Mouse (Mus musculus): Measurements from ENCODE around the gene Ccdc116. TPM values are rescaled to one million over a fixed set of nuclear protein-coding genes. Genes with fewer than 3 reads are reported as not detected.
A peak's percentile ranks its signal among the peaks of the same experiment; 100 is the strongest.
"Not testable (repeated sequence)": the region's sequence is repeated elsewhere in the genome, so short reads cannot be mapped to it uniquely, and the experiment has no call there.

Ccdc116 gene
- polyA plus RNA-seq (2016; fragmentation: Nextera tagmentation; extraction: Ambion mirVana) = 0.32 and 0.48 TPM in 2 replicates

GRCm38 (mm10) chr16:17146772-17147235 is at the start of gene Ccdc116:
Gene Ccdc116, minus strand, starts transcription at chr16:17147229.
- Histone ChIP-seq H3K27me3 (ENCODE audit: poor library complexity, severe bottlenecking) (peaks cover 22% of the 10 kb centered on the region), H3K27ac (peak within 1 kb of the TSS; percentile 53), H3K4me3 (peak within 1 kb of the TSS; percentile 66), H3K9me3 (no peaks in the 10 kb centered on the region), H3K36me3 (replicated peaks) (peaks cover 11% of the 10 kb centered on the region), H3K4me1 (peaks cover 28% of the 10 kb centered on the region)
- peak; percentile 86 for DNase-seq (ENCODE audit: extremely low spot score, low spot score)
- under 1% methylated on average over 34 of the region's 34 CpGs for WGBS

- 97% methylated on average over 4 of the region's 4 CpGs for WGBS
Observed at GRCm38 (mm10) chr16:17193823-17194222, 46.8 kb upstream of the Ccdc116 start.

GRCm38 (mm10) chr16:17185475-17185874 is 38.4 kb upstream of the Ccdc116 start:
- H3K4me3 ChIP-seq = no peak overlapping the region
- no peaks in the 10 kb centered on the region for H3K4me1 ChIP-seq
- DNase-seq (ENCODE audit: extremely low spot score, low spot score) = no peak
- peaks cover 66% of the 10 kb centered on the region for H3K36me3 ChIP-seq (replicated peaks)
- no peaks in the 10 kb centered on the region for H3K27me3 ChIP-seq (ENCODE audit: poor library complexity, severe bottlenecking)
- no peak overlapping the region for H3K27ac ChIP-seq
- peaks cover 10% of the 10 kb centered on the region; the same call in 1 of the 2 replicates for H3K9me3 ChIP-seq

More at GRCm38 (mm10) chr16:17193823-17194222, 46.8 kb upstream of the Ccdc116 start:
- Histone ChIP-seq H3K36me3 (replicated peaks) (peaks cover 81% of the 10 kb centered on the region), H3K4me1 (no peaks in the 10 kb centered on the region), H3K27me3 (ENCODE audit: poor library complexity, severe bottlenecking) (no peaks in the 10 kb centered on the region), H3K9me3 (peaks cover 4% of the 10 kb centered on the region; the same call in 1 of the 2 replicates), H3K4me3 (no peak overlapping the region), H3K27ac (no peak overlapping the region)
- DNase-seq (ENCODE audit: extremely low spot score, low spot score) = no peak

GRCm38 (mm10) chr16:17183003-17183402 is 36.0 kb upstream of the Ccdc116 start:
- H3K27ac ChIP-seq = no peak overlapping the region
- H3K9me3 ChIP-seq = peaks cover 6% of the 10 kb centered on the region; the same call in 1 of the 2 replicates
- no peaks in the 10 kb centered on the region for H3K4me1 ChIP-seq
- DNase-seq (ENCODE audit: extremely low spot score, low spot score) = no peak
- H3K27me3 ChIP-seq (ENCODE audit: poor library complexity, severe bottlenecking) = no peaks in the 10 kb centered on the region
- H3K36me3 ChIP-seq (replicated peaks) = peaks cover 58% of the 10 kb centered on the region
- H3K4me3 ChIP-seq = no peak overlapping the region
- 88% methylated on average over 3 of the region's 3 CpGs for WGBS

- peaks cover 58% of the 10 kb centered on the region for H3K36me3 ChIP-seq (replicated peaks)
- H3K9me3 ChIP-seq = peaks cover 6% of the 10 kb centered on the region; the same call in 1 of the 2 replicates
- WGBS = 96% methylated on average over 2 of the region's 2 CpGs
Observed at GRCm38 (mm10) chr16:17182136-17182535, 35.1 kb upstream of the Ccdc116 start.

GRCm38 (mm10) chr16:17181382-17181781 is 34.4 kb upstream of the Ccdc116 start:
- no peak for DNase-seq (ENCODE audit: extremely low spot score, low spot score)
- Histone ChIP-seq H3K36me3 (replicated peaks) (peaks cover 56% of the 10 kb centered on the region), H3K4me1 (no peaks in the 10 kb centered on the region), H3K4me3 (no peak overlapping the region), H3K27me3 (ENCODE audit: poor library complexity, severe bottlenecking) (no peaks in the 10 kb centered on the region), H3K9me3 (peaks cover 6% of the 10 kb centered on the region; the same call in 1 of the 2 replicates), H3K27ac (no peak overlapping the region)
- WGBS = 89% methylated on average over 4 of the region's 4 CpGs

More at GRCm38 (mm10) chr16:17182136-17182535, 35.1 kb upstream of the Ccdc116 start:
- no peaks in the 10 kb centered on the region for H3K27me3 ChIP-seq (ENCODE audit: poor library complexity, severe bottlenecking)
- no peak overlapping the region for H3K4me3 ChIP-seq
- H3K4me1 ChIP-seq = no peaks in the 10 kb centered on the region
- no peak overlapping the region for H3K27ac ChIP-seq
- DNase-seq (ENCODE audit: extremely low spot score, low spot score) = no peak

GRCm38 (mm10) chr16:17179706-17180105 is 32.7 kb upstream of the Ccdc116 start:
- H3K4me3 ChIP-seq = no peak overlapping the region
- DNase-seq (ENCODE audit: extremely low spot score, low spot score) = no peak
- no peak overlapping the region for H3K27ac ChIP-seq
- no peaks in the 10 kb centered on the region for H3K4me1 ChIP-seq
- no peaks in the 10 kb centered on the region for H3K9me3 ChIP-seq
- H3K27me3 ChIP-seq (ENCODE audit: poor library complexity, severe bottlenecking) = no peaks in the 10 kb centered on the region
- peaks cover 57% of the 10 kb centered on the region for H3K36me3 ChIP-seq (replicated peaks)
- WGBS = 92% methylated on average over 3 of the region's 3 CpGs

GRCm38 (mm10) chr16:17177623-17178170 is 30.7 kb upstream of the Ccdc116 start:
- DNase-seq (ENCODE audit: extremely low spot score, low spot score) = no peak
- 97% methylated on average over 1 of the region's 1 CpGs for WGBS
- Histone ChIP-seq H3K9me3 (no peaks in the 10 kb centered on the region), H3K27ac (no peak overlapping the region), H3K4me3 (no peak overlapping the region), H3K36me3 (replicated peaks) (peaks cover 64% of the 10 kb centered on the region), H3K4me1 (no peaks in the 10 kb centered on the region), H3K27me3 (ENCODE audit: poor library complexity, severe bottlenecking) (no peaks in the 10 kb centered on the region)

GRCm38 (mm10) chr16:17175765-17176164 is 28.7 kb upstream of the Ccdc116 start:
- 88% methylated on average over 2 of the region's 2 CpGs for WGBS
- peaks cover 80% of the 10 kb centered on the region for H3K36me3 ChIP-seq (replicated peaks)
- H3K27me3 ChIP-seq (ENCODE audit: poor library complexity, severe bottlenecking) = no peaks in the 10 kb centered on the region
- no peak overlapping the region for H3K4me3 ChIP-seq
- no peak overlapping the region for H3K27ac ChIP-seq
- H3K4me1 ChIP-seq = no peaks in the 10 kb centered on the region
- no peak for DNase-seq (ENCODE audit: extremely low spot score, low spot score)
- H3K9me3 ChIP-seq = no peaks in the 10 kb centered on the region

GRCm38 (mm10) chr16:17168049-17168448 is 21.0 kb upstream of the Ccdc116 start:
- no peak for DNase-seq (ENCODE audit: extremely low spot score, low spot score)
- 89% methylated on average over 5 of the region's 5 CpGs for WGBS
- Histone ChIP-seq H3K4me3 (no peak overlapping the region), H3K27ac (no peak overlapping the region), H3K36me3 (replicated peaks) (peaks cover 92% of the 10 kb centered on the region), H3K27me3 (ENCODE audit: poor library complexity, severe bottlenecking) (no peaks in the 10 kb centered on the region), H3K9me3 (no peaks in the 10 kb centered on the region), H3K4me1 (no peaks in the 10 kb centered on the region)

- no peaks in the 10 kb centered on the region for H3K27me3 ChIP-seq (ENCODE audit: poor library complexity, severe bottlenecking)
- no peaks in the 10 kb centered on the region for H3K9me3 ChIP-seq
- H3K27ac ChIP-seq = no peak overlapping the region
- H3K4me3 ChIP-seq = no peak overlapping the region
- no peaks in the 10 kb centered on the region for H3K4me1 ChIP-seq
- no peak for DNase-seq (ENCODE audit: extremely low spot score, low spot score)
- peaks cover 90% of the 10 kb centered on the region for H3K36me3 ChIP-seq (replicated peaks)
Observed at GRCm38 (mm10) chr16:17167179-17167578, 20.1 kb upstream of the Ccdc116 start.

- H3K27me3 ChIP-seq (ENCODE audit: poor library complexity, severe bottlenecking); H3K4me3 ChIP-seq; H3K27ac ChIP-seq; H3K9me3 ChIP-seq; DNase-seq (ENCODE audit: extremely low spot score, low spot score); H3K4me1 ChIP-seq: not testable (repeated sequence)
- peaks cover 86% of the 10 kb centered on the region for H3K36me3 ChIP-seq (replicated peaks)
- 91% methylated on average over 1 of the region's 1 CpGs for WGBS
Observed at GRCm38 (mm10) chr16:17165478-17165877, 18.4 kb upstream of the Ccdc116 start.

- no peaks in the 10 kb centered on the region for H3K9me3 ChIP-seq
- no peak for DNase-seq (ENCODE audit: extremely low spot score, low spot score)
- H3K36me3 ChIP-seq (replicated peaks) = peaks cover 84% of the 10 kb centered on the region
- WGBS = 96% methylated on average over 2 of the region's 2 CpGs
- H3K4me3 ChIP-seq = no peak overlapping the region
- H3K4me1 ChIP-seq = no peaks in the 10 kb centered on the region
- no peak overlapping the region for H3K27ac ChIP-seq
- no peaks in the 10 kb centered on the region for H3K27me3 ChIP-seq (ENCODE audit: poor library complexity, severe bottlenecking)
Observed at GRCm38 (mm10) chr16:17154346-17154745, 7.3 kb upstream of the Ccdc116 start.

All from forebrain, embryonic 10.5 days (tissue).